Mouse (Mus musculus) hindbrain, embryonic 16.5 days (tissue): ENCODE data around the gene Egr2. TPM values are rescaled to one million over a fixed set of nuclear protein-coding genes. Genes with fewer than 3 reads are reported as not detected.

Experiments used
- ATAC-seq: fragments of 200-750 bp; cut with Nextera tagmentation; 2 replicates; pipeline ENCODE4 v1.8.0; 2017; ENCODE audit warnings: moderate TSS enrichment, moderate library complexity
- H3K27ac ChIP-seq: fragments of 300-500 bp; sonication (generic); 2 replicates; pipeline ENCODE4 v1.5.1; 2014; ENCODE audit warnings: low read depth, mild to moderate bottlenecking, control low read depth, low read length, moderate library complexity
- H3K27me3 ChIP-seq: fragments of 300-500 bp; sonication (generic); replicated peaks from 2 replicates; pipeline ENCODE4 v1.6.1; 2014; ENCODE audit warnings: low read length; ENCODE audit not compliant: control insufficient read depth, insufficient read depth
- H3K36me3 ChIP-seq: fragments of 300-500 bp; sonication (generic); 2 replicates; pipeline ENCODE4 v1.6.1; 2014; ENCODE audit warnings: mild to moderate bottlenecking, low read length, moderate library complexity, mixed read lengths; ENCODE audit not compliant: control insufficient read depth, insufficient read depth
- H3K4me1 ChIP-seq: fragments of 300-500 bp; sonication (generic); 2 replicates; pipeline ENCODE4 v1.6.1; 2014; ENCODE audit warnings: low read depth, low read length; ENCODE audit not compliant: control insufficient read depth, insufficient read depth
- H3K4me2 ChIP-seq: fragments of 300-500 bp; sonication (generic); 2 replicates; pipeline ENCODE4 v1.6.1; 2014; ENCODE audit warnings: mild to moderate bottlenecking, low read length, control low read depth, moderate library complexity
- H3K4me3 ChIP-seq: fragments of 300-500 bp; sonication (generic); 2 replicates; pipeline ENCODE4 v1.5.1; 2014; ENCODE audit warnings: mild to moderate bottlenecking, low read length, control low read depth, moderate library complexity
- H3K9ac ChIP-seq: fragments of 300-500 bp; sonication (generic); 2 replicates; pipeline ENCODE4 v1.6.1; 2014; ENCODE audit warnings: low read depth, mild to moderate bottlenecking, control low read depth, low read length, moderate library complexity
- H3K9me3 ChIP-seq: fragments of 300-500 bp; sonication (generic); 2 replicates; pipeline ENCODE4 v1.6.1; 2014; ENCODE audit warnings: mild to moderate bottlenecking, low read length, moderate library complexity; ENCODE audit not compliant: control insufficient read depth
- WGBS: fragments of 180-500 bp; shearing (Covaris S2); extraction: QIAGEN DNeasy Blood & Tissue Kit; methylation state at CpG from one replicate; pipeline ENCODE4 v1.1.7; 2014; 5-methylcytosine and 5-hydroxymethylcytosine counted together
- polyA plus RNA-seq: library from polyadenylated mRNA; unstranded; fragments of >200 nt; fragmentation: Nextera tagmentation; extraction: Ambion mirVana; gene quantifications from 2 replicates; pipeline ENCODE4 v1.2.1, GENCODE M21; 2015

Gene Egr2
- polyA plus RNA-seq, 1 experiment from 2014 or later = 1.4 TPM

DNA sequence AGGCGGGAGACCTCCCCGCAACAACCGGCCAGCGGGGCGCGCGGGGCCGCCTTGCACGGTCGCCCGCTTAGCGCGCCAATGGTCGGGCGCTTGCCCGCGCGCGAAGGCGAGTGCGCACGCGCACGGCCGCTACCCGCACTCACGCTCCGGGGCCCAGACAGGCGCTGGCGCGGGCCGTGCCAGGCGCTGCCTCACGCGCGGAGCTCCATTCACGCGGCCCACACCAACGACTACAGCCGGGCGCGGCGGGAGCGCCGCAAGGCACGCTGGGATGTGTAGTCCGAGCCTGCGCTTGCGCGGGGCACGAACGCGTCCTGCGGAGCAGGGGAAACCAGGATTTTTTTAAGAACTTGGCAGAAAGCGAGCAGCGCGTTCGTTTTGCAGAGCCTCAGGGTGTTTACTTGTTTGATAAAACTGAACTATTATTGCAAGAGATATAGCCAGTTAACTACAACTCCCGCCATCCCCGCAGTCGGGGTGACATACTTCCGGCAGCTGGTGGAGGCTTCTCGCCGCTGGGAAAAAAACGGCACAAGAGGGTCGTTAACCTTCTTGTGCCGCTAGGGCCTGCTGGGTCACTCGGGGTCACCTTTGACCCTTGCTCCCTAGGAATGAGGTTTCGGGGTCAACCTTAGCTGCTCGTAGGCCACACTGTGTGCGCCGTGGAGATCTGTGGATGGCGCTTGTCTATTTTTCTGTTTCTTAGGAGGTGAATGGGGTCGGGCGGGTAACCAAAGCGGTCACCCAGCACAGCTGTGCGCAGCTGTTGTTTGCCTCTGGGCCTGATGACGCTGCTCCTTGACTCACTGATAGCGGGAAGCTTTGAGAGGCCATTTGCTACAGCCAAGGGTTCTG, 13.8 kb downstream of the Egr2 start, which contains the start of gene Ado:
TSS of gene Ado (minus strand) at position 79 of the 855 bp plus-strand sequence.
- WGBS = under 1% methylated on average over 69 of the region's 79 CpGs
- ATAC-seq = peak; percentile 99
- H3K4me2 ChIP-seq = peak within 1 kb of the TSS; percentile 70

DNA sequence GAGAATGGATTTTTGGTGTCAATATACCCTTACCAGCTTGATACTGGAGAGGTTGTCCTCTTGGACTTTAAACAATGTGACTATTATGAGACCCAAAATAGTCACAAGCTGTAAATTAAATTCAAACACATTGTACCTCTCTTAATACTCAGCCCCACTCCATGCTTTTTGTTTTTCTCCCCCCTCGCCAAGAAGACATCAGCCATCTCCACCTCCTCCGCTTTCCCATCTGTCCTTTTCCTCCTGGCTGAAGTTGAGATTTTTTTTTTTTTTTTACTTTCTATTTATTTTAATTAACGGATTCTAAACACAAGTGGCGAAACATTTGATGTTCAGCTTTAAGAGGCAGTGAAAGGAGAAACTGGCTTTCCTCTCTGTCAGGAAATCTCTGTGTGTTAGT, 22.8 kb downstream of the Egr2 start:
- Histone ChIP-seq H3K4me3 (no peak overlapping the region), H3K27ac (no peak overlapping the region), H3K36me3 (no peaks in the 10 kb centered on the region), H3K4me1 (no peaks in the 10 kb centered on the region), H3K4me2 (no peak overlapping the region), H3K9ac (no peak overlapping the region), H3K27me3 (no peaks in the 10 kb centered on the region; the same call in none of the 2 replicates), H3K9me3 (no peaks in the 10 kb centered on the region)
- 78% methylated on average over 4 of the region's 4 CpGs for WGBS
- no peak for ATAC-seq

More for the DNA sequence above, 13.8 kb downstream of the Egr2 start, which contains the start of gene Ado:
- Histone ChIP-seq H3K9ac (peak within 1 kb of the TSS; percentile 91), H3K27me3 (no peaks in the 10 kb centered on the region; the same call in 1 of the 2 replicates), H3K9me3 (no peaks in the 10 kb centered on the region), H3K4me3 (peak within 1 kb of the TSS; percentile 82), H3K4me1 (peaks cover 24% of the 10 kb centered on the region), H3K36me3 (no peaks in the 10 kb centered on the region), H3K27ac (peak within 1 kb of the TSS; percentile 97)

DNA sequence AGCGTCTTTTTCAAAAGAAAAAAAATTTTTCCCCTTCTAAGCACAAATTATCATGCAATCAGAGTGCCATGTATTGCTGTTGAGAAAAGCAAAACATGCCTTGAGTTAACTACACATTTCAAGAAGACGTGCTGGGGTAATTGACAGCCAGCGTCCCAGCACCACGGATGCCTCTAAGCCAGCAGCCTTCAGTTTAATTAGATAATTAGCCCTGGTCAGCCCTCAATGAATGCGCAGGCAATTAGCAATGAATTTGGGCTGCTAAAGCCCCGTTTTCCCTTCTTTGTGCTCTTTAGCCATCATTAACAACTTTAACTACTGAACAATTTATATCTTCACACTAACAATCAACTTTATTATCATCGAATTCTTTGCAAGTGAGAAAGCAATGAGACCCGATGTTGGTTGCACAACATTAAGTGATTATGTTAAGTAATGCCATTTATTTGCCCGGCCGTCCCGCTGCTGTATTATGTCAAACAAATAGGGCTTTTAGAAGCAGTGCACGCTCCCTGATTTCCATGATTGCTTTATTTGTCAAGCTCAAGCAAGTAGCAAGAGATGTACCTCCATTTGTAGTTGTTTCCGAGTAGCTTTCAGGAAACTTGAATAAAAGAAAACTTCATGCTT, 24.6 kb downstream of the Egr2 start:
- Histone ChIP-seq H3K27me3 (no peaks in the 10 kb centered on the region; the same call in 1 of the 2 replicates), H3K27ac (no peak overlapping the region), H3K4me1 (no peaks in the 10 kb centered on the region), H3K4me3 (no peak overlapping the region), H3K4me2 (0 out of 2 replicates have a peak overlapping the region, but pooled peaks have one; percentile 1), H3K9me3 (no peaks in the 10 kb centered on the region), H3K9ac (no peak overlapping the region), H3K36me3 (no peaks in the 10 kb centered on the region)
- WGBS = 26% methylated on average over 13 of the region's 13 CpGs
- ATAC-seq = no peak

DNA sequence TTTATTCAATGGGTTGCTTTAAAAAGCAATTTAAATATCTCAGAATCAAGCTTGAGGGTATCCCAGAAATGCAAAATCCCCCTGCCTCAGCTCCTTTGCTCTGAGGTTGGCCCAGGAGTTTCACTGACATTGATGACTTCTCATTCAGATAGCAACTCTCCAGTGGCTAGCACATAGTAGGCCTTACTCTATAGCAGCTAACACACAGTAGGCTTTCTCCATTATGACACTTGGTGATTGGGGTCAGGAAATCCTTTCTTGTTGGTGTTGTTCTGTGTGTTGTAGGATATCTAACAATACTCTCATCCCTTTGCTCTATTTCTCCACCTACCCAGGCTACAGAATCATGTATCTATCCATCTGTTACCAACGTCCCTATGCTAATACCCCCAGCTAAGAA, 25.9 kb downstream of the Egr2 start:
- Histone ChIP-seq H3K4me2 (no peak overlapping the region), H3K9ac (no peak overlapping the region), H3K4me1 (no peaks in the 10 kb centered on the region), H3K36me3 (no peaks in the 10 kb centered on the region), H3K27me3 (no peaks in the 10 kb centered on the region; the same call in 1 of the 2 replicates), H3K4me3 (no peak overlapping the region), H3K27ac (no peak overlapping the region), H3K9me3 (no peaks in the 10 kb centered on the region)
- WGBS = 59% methylated on average over 1 of the region's 1 CpGs
- no peak for ATAC-seq

DNA sequence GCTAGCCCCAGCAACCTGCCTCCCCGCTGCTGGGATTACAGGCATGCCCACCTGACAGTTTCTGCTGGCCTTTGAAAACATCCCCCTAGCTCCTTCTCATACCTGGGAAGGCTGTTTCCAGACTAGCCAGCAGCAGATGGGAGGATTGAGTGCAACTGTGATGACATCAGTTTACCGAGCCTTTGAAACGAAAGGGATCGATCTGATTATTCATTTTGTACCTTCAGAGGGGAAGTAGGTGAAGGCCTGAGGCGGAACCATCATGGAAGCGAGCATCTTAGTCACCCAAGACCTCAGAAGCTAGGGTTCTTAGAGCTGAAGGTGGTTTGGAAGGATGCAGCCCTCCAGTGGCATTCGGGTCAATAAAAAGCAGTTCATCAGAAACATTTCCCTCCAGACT, 29.2 kb downstream of the Egr2 start:
- H3K36me3 ChIP-seq = no peaks in the 10 kb centered on the region
- no peaks in the 10 kb centered on the region for H3K4me1 ChIP-seq
- H3K27me3 ChIP-seq = no peaks in the 10 kb centered on the region; the same call in none of the 2 replicates
- H3K27ac ChIP-seq = no peak overlapping the region
- H3K9ac ChIP-seq = no peak overlapping the region
- no peak for ATAC-seq
- WGBS = 92% methylated on average over 7 of the region's 7 CpGs
- no peak overlapping the region for H3K4me3 ChIP-seq
- no peaks in the 10 kb centered on the region for H3K9me3 ChIP-seq
- no peak overlapping the region for H3K4me2 ChIP-seq

DNA sequence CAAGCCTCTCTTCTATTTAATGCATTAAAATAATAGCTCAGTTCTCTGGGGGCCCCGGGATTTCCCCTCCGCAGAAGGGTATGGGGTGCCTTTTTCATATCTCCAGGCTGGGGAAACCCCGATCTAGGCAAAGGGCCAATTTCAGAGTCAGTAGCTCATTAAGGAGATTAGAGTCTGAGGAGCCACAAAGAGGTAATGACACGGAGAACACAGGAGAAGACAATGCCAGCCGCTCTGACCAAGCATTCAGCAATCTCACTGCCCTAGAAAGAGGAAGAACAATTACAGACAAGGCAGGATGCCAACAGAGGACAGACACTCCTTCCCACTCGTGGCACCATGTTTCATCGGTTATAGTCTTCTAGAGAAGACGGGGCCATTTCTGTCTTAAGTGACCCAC, 30.8 kb downstream of the Egr2 start:
- no peaks in the 10 kb centered on the region for H3K36me3 ChIP-seq
- no peak overlapping the region for H3K4me3 ChIP-seq
- H3K27ac ChIP-seq = no peak overlapping the region
- H3K4me2 ChIP-seq = no peak overlapping the region
- ATAC-seq = no peak
- no peaks in the 10 kb centered on the region for H3K4me1 ChIP-seq
- no peaks in the 10 kb centered on the region; the same call in none of the 2 replicates for H3K27me3 ChIP-seq
- 50% methylated on average over 8 of the region's 8 CpGs for whole genome bisulfite sequencing
- H3K9me3 ChIP-seq = no peaks in the 10 kb centered on the region
- no peak overlapping the region for H3K9ac ChIP-seq

DNA sequence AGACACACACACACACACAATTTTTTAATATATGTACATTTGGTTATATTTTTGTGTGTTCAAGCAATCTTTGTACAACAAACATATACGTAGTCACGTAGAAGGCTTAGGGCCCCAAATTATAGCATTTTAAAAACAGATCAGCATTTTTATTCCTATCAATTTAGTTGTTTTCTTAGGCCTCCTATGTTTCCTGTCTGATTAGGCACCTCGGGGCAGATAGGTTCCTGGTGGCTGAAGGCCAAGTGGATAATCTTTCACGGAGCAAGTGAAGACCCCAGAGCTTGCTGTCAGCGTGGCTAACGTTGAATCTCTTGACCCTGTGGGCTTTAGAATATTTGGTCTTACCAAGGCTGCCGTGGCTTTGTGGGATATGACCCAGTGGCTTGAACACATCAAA, 34.3 kb downstream of the Egr2 start:
- Histone ChIP-seq H3K27ac (no peak overlapping the region), H3K4me1 (no peaks in the 10 kb centered on the region), H3K4me2 (no peak overlapping the region), H3K36me3 (no peaks in the 10 kb centered on the region), H3K9ac (no peak overlapping the region), H3K9me3 (no peaks in the 10 kb centered on the region), H3K27me3 (no peaks in the 10 kb centered on the region; the same call in none of the 2 replicates), H3K4me3 (no peak overlapping the region)
- WGBS = 85% methylated on average over 7 of the region's 7 CpGs
- ATAC-seq = no peak

DNA sequence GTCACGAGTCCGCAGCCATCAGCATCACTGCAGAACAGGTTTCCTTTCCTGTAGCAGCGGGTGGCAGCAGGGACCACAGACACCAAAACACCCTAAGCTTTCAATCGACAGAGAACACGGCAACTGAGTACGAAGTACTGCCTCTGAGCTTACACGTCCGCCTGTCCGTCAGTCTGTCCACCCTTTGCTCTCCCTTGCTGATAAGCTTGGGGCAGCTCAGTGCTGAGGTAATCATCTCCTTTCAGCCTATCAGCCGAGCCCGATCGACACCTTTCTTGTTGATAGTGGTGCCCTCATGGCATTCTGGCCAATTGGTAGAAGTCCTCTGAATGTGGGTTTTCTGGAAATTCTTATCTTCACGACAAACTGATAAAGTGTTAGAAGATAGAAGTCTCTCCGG, 36.2 kb downstream of the Egr2 start:
- no peaks in the 10 kb centered on the region; the same call in none of the 2 replicates for H3K27me3 ChIP-seq
- H3K9ac ChIP-seq = no peak overlapping the region
- no peak overlapping the region for H3K27ac ChIP-seq
- no peak overlapping the region for H3K4me3 ChIP-seq
- no peaks in the 10 kb centered on the region for H3K4me1 ChIP-seq
- H3K9me3 ChIP-seq = no peaks in the 10 kb centered on the region
- WGBS = 94% methylated on average over 14 of the region's 14 CpGs
- no peak overlapping the region for H3K4me2 ChIP-seq
- no peak for ATAC-seq
- no peaks in the 10 kb centered on the region for H3K36me3 ChIP-seq

DNA sequence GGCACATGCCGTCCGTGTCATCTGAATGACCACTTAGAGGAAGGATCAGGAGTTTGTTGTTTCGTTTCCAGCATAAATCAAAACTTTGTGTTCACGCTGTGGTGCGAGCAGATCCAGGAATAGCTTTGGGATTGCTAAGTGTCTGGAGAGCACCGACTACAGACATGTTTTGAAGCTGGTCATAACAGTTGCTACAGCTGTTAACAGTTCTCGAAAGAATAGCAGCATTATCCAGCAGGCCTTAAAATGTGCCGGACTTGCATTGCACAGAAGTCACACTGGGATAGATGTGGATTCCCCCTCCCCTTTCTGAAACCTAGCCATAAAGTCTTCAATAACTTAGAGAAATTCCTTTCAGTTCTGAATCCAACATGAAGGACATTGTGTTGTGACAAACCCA, 38.0 kb downstream of the Egr2 start:
- H3K36me3 ChIP-seq = no peaks in the 10 kb centered on the region
- H3K27me3 ChIP-seq = no peaks in the 10 kb centered on the region; the same call in 1 of the 2 replicates
- H3K27ac ChIP-seq = no peak overlapping the region
- H3K4me1 ChIP-seq = no peaks in the 10 kb centered on the region
- ATAC-seq = no peak
- no peak overlapping the region for H3K4me3 ChIP-seq
- WGBS = 61% methylated on average over 8 of the region's 8 CpGs
- H3K4me2 ChIP-seq = no peak overlapping the region
- H3K9me3 ChIP-seq = no peaks in the 10 kb centered on the region
- H3K9ac ChIP-seq = no peak overlapping the region
